Mouse (Mus musculus) adrenal gland, postnatal 36 days (tissue): ENCODE measurements at regions not wholly inside any gene's neighbourhood (a gene's known extent, or its start where the extent isn't known, plus 50 kb on each side); places are given as distances from the start of the nearest gene placed in this dataset.
"Not testable (repeated sequence)": the region's sequence is repeated elsewhere in the genome, so short reads cannot be mapped to it uniquely, and the experiment has no call there.

ENCODE experiments used
- DNase-seq, 2 experiments: peaks; one replicate each; pipeline ENCODE4 v3.0.0; 2021; ENCODE audit warnings: mixed read lengths in 1 of 2

DNA sequence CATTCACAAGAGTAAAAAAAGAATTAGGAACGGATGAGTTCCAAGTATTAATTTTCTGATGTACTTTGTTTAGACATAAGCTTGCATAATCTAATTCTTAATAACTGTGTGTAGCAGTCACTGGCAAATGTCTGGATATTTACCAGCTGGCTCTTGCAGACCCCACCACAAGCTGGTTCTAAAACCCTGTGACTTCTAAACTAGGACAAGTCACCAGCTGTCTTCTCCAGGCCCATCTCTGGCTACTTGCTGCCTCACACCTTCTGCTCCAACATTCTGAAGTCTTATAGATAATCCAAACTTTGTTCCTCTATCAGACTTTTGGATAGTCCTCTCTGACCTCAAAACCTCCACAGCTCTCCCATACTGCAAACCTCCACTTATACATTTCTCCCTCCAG is 189.9 kb upstream of the Rhobtb1 start:
- no peak for DNase-seq

DNA sequence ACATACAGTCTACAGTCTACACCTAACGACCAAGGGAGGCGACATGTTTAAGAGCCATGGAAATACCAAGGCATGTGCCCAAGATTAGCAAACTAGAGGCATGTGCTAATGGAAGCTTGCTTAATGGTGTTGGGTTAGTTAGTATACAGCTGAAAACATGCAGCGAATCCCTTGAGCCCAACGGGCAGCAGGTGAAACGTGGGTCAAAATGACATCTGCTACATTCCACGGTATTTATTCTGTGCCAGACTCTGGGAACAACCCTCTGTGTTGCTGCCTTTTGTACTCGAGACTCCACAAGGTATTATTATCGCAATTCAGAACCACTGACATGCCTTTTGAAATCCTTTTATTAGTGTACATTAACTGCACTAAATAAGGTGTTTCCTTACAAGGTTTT is 188.1 kb upstream of the Rhobtb1 start:
- no peak for DNase-seq

DNA sequence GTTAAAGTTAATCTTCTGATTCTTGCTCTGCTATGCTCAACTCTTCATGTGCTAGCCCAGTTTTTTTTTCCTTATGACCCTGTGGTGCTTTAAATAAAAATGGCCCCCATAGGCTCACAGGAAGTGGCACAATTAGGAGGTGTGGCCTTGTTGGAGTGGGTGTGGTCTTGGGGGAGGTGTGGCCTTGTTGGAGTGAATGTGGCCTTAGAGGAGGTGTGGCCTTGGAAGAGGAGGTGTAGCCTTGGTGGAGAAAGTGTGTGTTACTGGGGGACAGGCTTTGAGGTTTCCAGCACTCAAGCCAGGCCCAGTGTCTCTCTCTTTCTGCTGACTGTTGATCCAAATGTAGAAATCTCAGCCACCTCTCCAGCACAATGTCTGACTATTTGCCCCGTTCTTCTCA is 186.0 kb upstream of the Rhobtb1 start:
- DNase-seq, result no peak

DNA sequence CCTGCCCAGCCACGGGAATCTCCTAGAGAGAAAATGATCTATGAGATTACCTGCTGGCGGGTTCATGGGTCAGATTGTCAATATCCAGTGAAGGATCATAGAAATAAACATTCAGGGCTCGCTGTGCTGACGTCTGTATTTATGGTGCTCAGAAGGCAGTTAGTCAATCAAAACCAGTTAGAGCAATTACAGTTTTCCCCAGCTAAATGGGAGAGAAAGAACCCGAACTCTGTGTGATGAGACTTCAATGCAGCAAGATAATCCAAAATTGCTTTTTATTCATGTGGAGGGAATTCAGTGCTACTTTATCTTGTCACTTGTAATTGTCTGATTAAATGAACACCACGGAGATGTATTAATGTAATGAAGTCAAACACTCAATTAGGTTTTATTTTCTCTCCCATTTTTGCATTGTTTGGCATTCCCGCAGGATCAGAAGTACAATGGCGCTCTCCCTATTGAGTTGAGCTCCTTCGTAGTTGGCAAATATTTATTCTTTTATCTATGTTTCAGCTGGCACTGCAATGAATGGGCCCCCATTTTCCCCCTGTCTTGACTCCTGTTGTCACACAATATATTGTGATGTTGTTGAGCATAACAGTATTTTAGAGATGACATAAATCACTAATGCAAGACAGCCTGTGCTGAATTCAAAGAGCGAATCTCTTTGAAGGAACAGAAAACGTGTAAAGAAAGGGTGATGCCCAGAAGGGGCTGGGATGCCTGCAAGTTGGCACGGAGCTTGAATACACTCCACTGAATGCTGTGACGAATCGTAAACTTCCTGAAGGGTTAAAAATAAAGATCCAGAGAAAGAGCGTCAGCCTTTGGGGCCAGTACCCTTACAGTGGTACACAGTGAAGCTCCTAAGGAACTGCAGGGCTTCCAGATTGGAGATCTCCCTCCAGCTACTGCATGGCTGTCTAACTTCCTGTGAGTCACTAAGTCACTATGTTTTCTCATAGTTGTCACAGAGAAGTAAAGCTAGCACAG is 183.0 kb upstream of the Rhobtb1 start:
- DNase-seq, result no peak

DNA sequence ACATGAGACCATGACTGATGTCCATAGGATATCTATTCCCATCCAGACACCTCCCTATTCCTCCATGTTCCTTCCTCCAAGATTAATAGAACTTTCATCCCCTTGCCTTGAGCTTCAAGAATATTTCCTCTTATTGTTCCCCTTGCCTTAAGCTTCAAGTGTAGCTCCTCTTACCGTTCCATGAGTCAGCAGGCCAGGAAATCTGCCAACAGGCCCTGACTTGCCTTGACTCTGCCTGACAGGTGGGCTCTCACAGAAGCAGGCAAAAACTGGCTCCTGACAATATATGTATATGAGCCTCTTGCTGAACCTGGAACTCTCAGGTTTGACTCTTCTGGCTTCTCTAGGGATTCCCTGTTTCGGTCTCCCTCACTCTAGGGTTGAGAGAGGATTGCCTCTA is 180.7 kb upstream of the Rhobtb1 start:
- DNase-seq, result peak; percentile 5 to 13

DNA sequence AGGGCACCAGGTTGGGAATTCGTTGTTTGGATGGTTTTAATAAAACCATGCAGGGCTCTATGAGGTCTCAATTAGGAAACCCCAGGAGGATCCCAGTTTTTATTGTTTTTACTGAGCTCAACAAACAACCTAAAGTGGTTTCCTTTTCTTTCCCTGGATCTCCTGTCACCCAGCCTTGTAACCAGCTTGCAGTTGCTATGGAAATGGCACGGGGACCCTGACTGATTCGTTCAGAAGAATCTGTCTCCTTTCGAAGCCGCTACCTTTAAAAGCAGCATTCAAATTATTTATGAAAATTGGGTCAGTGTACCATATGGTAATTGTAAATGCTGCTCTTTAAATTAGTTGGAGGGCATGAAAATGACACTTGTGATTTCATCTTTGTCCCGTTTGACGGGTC is 176.5 kb upstream of the Rhobtb1 start:
- no peak for DNase-seq

DNA sequence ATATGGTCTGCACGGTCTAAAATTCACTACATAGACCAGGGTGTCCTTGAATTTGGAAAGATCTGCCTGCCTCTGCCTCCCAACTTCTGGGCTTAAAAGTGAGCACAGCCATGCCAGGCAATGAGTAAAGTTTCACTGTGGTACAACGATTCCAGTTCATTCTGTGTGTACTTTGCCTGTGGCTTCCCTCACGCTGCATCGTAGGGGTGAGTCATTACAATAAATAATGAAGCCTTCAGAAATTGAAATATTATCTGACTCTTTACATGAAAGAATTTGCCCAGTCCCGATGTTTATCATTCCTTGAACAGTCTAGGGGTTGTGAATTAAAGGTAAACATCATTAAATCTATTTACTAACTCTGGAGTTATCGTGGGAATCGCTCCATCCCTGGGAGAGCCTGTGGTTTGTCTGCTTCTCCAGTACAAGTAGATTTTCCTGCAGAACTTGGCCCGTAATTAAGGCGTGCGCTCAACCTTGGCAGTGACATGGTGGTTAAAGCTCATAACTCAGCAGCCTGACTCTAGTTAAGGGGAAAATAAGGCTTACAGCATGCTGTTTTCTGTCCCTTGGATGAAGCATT is 174.7 kb upstream of the Rhobtb1 start:
- peak; percentile 42 to 43 for DNase-seq

DNA sequence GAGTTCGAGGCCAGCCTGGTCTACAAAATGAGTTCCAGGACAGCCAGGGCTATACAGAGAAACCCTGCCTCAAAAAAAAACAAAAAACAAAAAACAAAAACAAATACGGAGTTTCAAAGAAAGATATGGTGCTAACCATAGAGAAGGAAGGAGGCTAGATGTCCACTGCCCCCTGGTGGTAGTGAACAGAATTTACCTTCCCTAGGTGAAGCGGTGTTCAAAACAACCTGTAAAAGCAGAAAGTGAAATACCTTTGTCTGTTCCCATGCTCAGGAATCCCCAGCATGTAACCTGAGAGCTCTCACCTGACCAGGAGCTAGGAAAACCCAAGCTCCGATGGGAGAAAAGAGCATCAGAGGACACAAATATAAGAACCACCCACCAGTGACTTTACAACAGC is 173.1 kb upstream of the Rhobtb1 start:
- peak; percentile 16 to 44 for DNase-seq

DNA sequence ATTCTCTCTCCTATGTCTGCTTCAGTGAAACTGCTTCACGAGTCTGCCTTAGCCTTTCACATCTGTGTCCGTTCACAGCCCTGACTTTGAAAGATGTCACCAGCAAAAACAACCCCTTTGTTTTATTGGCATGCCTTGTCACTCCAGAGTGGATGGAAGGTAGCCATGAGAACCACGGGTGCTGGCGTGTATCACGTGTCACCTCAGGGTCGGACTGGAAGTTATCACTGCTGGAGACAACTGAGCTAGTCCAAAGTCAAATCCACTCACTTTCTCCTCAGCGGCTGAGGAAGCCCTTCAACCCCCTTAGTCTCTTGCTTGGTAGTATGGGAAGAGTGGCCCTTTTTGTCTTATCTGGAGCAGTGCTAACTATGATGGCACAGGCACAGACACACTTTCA is 171.3 kb upstream of the Rhobtb1 start:
- no peak for DNase-seq

DNA sequence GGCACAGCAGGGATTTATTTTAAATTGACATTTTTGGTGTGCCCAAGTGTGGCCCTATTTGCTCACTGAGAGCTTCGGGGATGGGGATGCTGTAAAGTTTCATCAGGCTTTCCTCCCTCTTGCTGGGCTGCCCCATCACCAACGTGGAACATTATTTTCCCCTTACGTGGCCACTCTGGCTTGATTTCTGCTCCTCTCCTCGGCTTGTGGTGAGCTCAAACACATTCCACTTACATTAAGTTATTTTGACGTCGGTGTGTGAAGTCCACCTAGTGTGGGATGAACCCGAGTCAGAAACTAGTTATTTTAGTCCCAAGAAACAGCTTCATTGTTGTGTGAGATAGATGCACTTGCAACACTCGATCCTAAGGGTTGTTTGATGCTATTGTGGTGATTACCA is 168.9 kb upstream of the Rhobtb1 start:
- DNase-seq, result no peak

DNA sequence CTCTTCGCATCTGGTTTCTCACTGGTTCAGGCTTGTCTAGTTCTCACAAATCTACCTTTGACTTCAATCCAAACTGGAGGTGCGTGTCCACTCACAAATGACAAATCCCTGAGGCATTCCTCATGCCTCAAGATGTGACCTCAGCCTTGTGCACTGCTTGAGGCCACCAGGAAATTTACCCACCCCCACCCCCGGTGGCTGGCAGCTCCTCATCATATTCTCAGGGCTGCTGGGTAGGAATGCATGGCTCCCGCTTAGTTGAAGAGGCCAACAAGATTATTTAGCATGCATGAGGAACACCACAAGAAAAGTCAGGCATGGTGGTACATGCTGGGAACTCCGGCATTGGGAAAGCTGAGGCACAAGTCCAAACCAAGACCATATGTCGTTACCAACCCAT is 160.7 kb upstream of the Rhobtb1 start:
- no peak for DNase-seq

DNA sequence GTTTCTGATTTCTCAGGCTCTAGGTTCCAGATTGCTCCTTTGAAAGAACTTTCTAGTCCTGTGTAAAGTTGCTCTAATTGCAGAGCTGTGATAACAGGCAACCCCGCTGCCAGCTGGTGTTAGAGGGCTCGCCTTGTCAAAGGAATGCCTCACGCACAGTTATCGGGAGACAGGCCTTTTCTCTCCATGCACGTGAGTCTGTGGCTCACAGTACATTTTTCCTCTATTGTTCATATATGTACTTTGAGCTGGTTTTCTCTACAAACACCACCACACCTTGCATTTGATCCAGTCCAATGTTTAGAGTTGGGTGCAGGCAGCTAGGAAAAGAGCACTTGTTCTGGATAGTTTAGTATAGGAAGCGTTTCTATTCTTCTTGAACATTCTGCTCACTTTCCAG is 151.6 kb upstream of the Rhobtb1 start:
- no peak for DNase-seq

DNA sequence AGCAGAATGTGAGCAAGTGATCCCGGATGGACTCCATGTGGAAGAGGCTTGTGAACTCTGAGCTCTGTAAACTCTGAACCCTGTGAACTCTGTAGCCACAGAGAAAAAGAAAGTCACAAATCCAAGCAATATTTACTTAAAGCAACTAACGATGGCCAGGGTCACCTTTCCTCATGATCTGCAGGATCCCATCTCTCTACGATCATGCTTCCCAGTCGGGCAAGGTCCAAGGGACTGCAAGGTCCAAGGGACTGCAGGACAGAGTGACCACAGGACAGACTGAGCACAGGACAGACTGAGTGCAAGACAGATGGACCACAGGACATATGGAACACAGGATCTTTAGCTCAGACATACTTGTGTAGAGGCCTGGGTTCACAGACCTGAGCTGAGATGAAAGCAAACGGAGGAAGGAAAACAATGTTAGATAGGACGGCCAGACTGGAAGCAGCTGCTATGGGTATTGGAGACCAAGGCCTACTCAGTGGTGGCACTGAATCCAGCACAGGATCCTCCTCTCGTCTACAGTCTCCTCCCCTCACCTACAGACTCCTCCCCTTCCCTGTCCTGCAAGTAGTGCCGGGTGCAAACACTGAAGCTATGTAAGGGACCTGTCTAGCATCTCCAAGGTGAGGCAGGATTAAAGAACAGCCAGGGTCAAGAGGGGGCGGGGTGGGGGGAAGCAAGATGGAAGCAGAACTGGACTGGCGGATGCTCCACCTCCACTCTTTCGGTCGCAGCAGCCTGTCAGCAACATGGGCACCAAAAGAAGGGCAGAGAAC is 149.4 kb upstream of the Rhobtb1 start:
- no peak for DNase-seq

DNA sequence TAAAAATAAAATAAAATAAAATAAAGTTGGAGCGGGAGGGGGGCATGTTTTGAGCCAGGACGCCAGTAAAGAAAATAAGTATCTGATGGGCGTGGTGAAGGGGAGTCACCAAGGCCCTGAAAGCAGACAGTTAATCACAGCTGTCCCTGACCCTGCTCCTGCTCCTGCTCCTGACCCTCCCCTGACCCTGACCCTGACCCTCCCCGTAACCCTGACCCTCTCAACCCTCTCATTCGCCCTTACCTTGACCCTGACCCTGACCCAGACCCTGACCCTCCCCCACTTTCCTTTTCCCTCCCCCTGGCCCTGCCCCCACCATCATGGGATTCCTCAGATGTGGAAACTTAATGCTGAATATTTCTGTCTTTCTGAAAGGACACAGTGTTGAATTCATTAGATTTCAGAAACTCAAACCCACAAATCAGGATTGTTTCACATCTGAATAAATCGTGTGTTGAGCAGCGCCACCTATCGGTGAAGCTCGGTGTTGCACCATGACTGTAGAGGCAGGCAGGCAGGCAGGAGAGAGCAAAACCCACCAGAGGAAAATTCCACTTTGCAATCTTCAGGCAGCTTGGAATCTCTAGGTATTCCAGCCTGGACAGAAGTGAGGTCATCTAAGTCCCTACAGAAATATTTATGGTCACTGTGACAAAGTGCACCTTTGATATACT is 145.9 kb upstream of the Rhobtb1 start:
- peak; percentile 74 to 85 for DNase-seq

DNA sequence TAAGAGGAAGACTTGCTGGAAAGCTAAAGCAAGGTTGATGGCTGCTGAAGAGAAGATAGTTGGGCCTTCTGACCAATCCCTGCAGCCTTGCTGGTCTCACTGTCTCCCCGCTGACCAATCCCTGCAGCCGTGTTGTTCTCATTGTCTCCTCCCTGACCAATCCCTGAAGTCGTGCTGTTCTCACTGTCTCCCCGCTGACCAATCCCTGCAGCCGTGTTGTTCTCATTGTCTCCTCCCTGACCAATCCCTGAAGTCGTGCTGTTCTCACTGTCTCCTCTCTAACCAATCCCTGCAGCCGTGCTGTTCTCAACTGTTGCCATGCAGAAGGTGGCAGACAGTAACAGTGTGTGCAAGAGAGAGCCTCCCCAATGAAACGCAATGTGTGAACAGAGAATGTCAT is 142.6 kb upstream of the Rhobtb1 start:
- DNase-seq, result not testable (repeated sequence)

DNA sequence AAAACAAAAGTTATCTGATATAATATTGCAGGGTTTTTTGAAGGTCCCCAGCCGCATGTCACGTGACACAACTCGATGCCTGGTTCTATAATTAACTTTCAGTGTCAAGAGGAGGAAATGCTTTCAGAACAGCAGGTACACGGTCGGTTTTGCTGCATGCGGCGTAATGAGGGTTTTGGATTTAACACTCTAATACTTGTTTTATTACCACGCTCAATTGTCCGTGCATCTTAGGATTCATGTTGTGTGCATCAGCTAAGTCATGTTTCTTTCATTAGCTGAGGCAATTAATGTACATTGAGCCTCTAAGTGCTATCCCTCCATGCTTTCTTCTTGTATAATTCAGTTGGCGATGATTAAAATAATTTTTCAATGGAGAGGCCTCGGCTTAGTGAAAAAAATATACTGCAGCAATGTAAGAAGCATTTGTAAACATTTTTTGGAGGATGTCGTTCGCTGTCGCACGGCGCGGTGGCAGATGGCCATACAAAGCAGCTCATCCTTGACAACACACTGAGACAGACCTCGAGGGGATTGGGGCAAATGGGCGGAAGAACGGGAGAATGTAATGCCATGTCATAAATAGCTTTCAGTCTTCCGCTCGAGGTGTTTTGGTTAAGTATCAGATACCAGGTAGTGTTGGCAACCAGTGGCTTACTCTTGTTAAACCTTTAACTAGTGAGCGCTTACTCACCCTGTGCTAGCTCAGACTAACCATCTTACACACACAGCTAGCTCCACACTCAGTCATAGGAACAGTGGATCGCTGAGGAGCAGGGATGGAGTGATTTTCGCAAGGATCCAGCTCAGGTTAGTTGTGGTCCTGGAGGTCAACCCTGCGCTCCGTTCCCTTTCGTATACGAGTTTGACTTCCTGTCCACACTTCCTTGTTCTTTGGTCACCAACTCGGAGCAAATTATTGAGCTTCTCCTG is 130.2 kb upstream of the Rhobtb1 start:
- no peak for DNase-seq

DNA sequence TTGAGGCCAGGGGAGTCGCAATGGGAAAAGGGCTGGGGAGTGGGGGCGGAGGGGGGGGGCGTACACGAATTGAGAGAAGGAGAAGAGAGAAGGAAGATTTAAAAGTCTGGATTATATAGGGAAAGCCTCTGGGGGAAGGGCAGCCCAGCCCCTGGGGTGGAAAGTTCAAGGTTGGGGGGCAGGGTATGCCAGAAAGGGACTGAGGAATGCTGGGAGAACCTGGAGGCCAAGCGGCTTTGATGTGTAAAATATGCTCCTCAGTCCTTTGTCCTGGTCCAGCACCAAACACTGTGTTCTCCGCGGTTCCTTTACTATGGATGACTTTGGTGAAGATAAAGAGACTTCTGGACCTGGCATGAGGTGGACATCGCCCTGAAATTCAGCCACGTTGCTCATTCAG is 117.8 kb upstream of the Rhobtb1 start:
- no peak for DNase-seq

DNA sequence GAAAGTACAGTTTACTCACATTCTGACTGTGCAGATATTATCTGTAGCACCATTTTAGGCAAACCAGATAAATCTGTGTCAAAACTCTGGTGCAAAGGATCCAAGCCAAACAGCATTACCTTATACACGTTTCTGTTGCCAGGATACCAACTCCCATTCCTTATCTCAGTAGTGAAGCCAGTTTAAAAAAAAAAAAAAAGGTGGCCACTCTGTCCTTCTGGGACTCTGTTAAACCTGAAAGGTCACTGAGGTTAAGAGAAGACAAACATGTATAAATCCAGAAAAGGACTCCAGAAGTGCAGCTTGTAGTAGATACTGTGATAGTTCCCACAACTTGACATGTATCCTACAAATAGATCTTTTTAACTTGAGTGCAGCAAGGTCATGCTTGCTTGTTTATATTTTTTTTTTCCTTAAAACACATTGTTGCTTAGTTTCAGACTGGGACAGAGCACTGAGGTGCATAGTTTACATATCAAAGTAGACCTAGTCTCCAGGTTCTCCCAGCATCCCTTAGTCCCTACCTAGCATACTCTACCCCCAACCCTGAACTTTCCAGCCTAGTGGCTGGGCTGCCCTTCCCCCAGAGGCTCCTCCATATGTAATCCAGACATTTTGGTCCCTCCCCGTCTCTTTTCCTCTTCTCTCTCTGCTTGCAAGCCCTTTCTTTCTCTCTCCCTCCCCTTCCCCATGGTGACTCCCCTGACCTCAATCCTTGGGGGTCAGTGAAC is 116.7 kb upstream of the Rhobtb1 start:
- no peak for DNase-seq

DNA sequence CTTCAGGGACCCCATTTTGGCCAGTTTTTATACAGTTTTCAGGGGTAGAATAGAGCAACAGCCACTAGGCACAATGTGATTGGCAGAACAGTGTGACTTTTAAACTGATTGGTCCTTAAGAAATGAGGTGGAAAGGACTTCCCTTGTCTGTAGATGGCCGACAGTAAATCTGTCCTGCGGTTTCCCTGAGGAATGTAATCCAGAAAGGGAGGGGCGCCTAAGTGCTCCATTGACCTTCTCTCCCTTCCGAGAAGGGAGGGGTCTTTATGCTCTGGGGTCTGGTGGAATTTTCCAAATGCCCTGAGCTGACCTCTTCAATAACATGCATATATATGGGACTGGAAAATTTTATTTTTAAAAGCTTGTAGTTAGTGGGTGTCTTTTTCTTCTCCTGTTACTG is 115.7 kb upstream of the Rhobtb1 start:
- not testable (repeated sequence) for DNase-seq

DNA sequence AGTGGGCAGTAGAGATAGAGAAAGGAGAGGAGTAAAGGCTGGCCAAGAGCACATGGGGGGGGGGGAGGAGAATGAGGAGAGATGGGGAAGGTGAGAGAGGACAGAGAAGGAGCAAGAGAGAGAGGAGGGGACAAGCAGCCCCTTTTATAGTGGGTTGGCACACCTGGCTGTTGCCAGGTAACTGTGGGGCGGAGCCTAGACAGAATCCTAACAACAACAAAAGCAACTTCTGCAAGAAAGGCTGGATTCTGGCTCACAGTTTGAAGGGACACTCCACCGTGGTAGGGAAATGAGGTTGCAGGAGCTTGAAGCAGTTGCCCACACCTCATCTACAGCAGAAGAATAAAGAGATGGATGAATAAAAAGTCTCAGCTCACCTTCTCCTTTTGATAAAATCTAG is 115.1 kb upstream of the Rhobtb1 start:
- no peak for DNase-seq
